Mouse (Mus musculus) forebrain, embryonic 16.5 days (tissue): ENCODE measurements at regions not wholly inside any gene's neighbourhood (a gene's known extent, or its start where the extent isn't known, plus 50 kb on each side); places are given as distances from the start of the nearest gene placed in this dataset.

Source experiments
- ATAC-seq: fragments of 200-750 bp; cut with Nextera tagmentation; 2 replicates; pipeline ENCODE4 v1.8.0; 2017; ENCODE audit warnings: mild to moderate bottlenecking, moderate library complexity
- H3K27ac ChIP-seq: fragments of 300-500 bp; sonication (generic); 2 replicates; pipeline ENCODE4 v1.5.1; 2014; ENCODE audit warnings: low read length, control low read depth
- H3K27me3 ChIP-seq: fragments of 300-500 bp; sonication (generic); replicated peaks from 2 replicates; pipeline ENCODE4 v1.6.1; 2014; ENCODE audit warnings: low read length; ENCODE audit not compliant: control insufficient read depth, insufficient read depth
- H3K36me3 ChIP-seq: fragments of 300-500 bp; sonication (generic); 2 replicates; pipeline ENCODE4 v1.6.1; 2014; ENCODE audit not compliant: control insufficient read depth, insufficient read depth
- H3K4me1 ChIP-seq: fragments of 300-500 bp; sonication (generic); replicated peaks from 2 replicates; pipeline ENCODE4 v1.6.1; 2014; ENCODE audit warnings: low read length; ENCODE audit not compliant: control insufficient read depth, insufficient read depth
- H3K4me2 ChIP-seq: fragments of 300-500 bp; sonication (generic); 2 replicates; pipeline ENCODE4 v1.6.1; 2014; ENCODE audit warnings: mild to moderate bottlenecking, low read length, control low read depth
- H3K4me3 ChIP-seq: fragments of 300-500 bp; sonication (generic); replicated peaks from 2 replicates; pipeline ENCODE4 v1.5.1; 2014; ENCODE audit warnings: mild to moderate bottlenecking, low read length, control low read depth
- H3K9ac ChIP-seq: fragments of 300-500 bp; sonication (generic); replicated peaks from 2 replicates; pipeline ENCODE4 v1.6.1; 2014; ENCODE audit warnings: low read depth, low read length, control low read depth
- H3K9me3 ChIP-seq: fragments of 300-500 bp; sonication (generic); 2 replicates; pipeline ENCODE4 v1.6.1; 2016; ENCODE audit warnings: low read length; ENCODE audit not compliant: control insufficient read depth
- WGBS: fragments of 180-500 bp; shearing (Covaris S2); extraction: QIAGEN DNeasy Blood & Tissue Kit; methylation state at CpG from one replicate; pipeline ENCODE4 v1.1.7; 2014; 5-methylcytosine and 5-hydroxymethylcytosine counted together

DNA sequence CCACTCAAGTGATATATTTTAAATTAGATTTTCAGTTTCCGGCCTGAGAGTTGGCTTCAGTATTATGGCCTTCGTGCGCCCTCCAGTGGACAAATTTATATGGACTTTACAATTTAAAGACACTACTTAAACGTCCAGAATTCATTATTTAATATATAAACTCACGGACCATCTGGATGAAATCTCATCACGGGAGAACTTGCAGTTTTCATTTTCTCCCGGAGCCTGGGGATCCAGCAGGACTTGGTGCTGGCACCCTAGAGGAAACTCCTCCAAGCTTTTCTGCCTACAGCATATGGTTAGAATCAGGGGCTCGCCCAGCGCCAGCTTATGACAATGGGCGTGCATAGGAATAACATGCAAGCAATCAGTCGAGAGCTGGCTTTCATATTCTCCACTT lies 152.0 kb downstream of the Alx1 start:
- Histone ChIP-seq H3K4me2 (peak overlapping the region; percentile 19), H3K27ac (no peak overlapping the region), H3K36me3 (no peaks in the 10 kb centered on the region), H3K4me1 (no peaks in the 10 kb centered on the region), H3K9me3 (no peaks in the 10 kb centered on the region), H3K27me3 (no peaks in the 10 kb centered on the region), H3K9ac (no peak overlapping the region), H3K4me3 (no peak overlapping the region)
- 24% methylated on average over 11 of the region's 11 CpGs for WGBS
- ATAC-seq = peak; percentile 93

DNA sequence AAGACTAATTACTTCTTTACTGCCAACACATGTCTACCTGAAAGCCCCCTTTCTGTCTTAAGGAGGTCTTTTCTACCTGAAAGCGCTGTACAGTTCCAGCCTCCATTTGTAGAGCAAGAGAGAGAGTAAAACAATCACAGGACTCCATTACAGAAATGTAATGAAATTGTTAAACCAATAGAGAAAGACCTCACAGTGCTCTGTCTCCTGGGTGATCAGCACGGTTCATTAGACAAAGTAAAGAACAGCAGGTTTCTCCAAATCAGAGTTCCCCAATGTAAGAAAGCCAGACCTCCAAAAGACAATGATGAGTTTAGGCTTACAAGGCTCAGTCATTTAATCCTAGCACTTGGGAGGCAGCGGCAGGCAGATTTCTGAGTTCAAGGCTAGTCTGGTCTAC lies 153.1 kb downstream of the Alx1 start:
- Histone ChIP-seq H3K4me3 (no peak overlapping the region), H3K9ac (no peak overlapping the region), H3K36me3 (no peaks in the 10 kb centered on the region), H3K27me3 (no peaks in the 10 kb centered on the region), H3K4me2 (no peak overlapping the region), H3K27ac (no peak overlapping the region), H3K4me1 (no peaks in the 10 kb centered on the region), H3K9me3 (no peaks in the 10 kb centered on the region)
- WGBS = 23% methylated on average over 3 of the region's 3 CpGs
- no peak for ATAC-seq

DNA sequence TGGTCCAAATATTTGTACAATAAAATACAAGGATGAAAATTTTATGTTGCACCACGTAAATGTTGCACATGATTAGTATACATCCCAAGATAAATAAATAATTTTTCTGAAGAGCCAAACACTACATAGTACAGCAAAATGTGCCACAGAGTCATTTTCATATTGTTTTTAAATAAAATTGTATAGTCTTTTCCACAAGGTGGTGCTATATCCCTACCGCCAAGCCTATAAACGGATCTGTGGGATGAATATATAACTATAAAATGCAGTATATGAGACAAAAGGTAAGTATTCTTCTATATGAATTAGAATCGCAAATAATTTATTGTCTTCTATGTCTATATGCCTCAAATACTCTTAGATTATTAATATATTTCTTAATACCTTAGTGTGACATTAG lies 163.1 kb downstream of the Alx1 start:
- no peak overlapping the region for H3K9ac ChIP-seq
- ATAC-seq = peak; percentile 49; the same call in 1 of the 2 replicates
- no peak overlapping the region for H3K27ac ChIP-seq
- H3K4me1 ChIP-seq = peaks cover 3% of the 10 kb centered on the region; the same call in 1 of the 2 replicates
- no peaks in the 10 kb centered on the region for H3K9me3 ChIP-seq
- no peaks in the 10 kb centered on the region for H3K27me3 ChIP-seq
- H3K4me3 ChIP-seq = no peak overlapping the region
- no peak overlapping the region for H3K4me2 ChIP-seq
- WGBS = 32% methylated on average over 4 of the region's 4 CpGs
- no peaks in the 10 kb centered on the region for H3K36me3 ChIP-seq

DNA sequence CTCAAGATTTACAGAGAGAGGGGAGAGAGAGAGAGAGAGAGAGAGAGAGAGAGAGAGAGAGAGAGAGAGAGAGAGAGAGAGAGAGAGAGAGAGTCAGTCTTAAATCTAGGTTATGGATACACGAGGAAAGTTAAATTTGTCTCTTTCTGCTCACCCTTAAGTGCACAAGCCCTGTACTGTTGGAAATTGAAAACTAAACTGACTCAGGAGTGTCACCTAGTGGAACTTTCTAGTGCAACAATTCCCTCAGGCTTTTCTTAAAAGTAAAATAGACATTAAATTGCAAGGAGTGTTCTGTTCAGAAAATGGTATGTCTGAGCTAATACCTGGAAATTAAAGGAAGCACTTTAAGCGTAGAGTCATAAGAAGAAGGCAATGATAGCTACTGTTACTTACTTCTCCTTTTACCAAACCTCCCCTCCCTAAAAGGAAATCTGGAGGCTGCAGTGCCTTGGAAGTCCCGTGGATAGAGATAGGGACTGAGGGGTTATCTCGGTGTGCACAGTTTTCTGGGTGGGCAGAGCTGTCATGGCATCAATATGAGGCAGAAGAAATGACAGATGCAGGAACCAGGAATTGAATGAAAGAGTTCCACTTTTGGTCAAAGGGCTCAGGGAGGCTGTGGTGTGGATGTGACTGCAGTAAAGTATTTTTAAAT lies 193.3 kb downstream of the Alx1 start:
- H3K27me3 ChIP-seq = no peaks in the 10 kb centered on the region
- no peak overlapping the region for H3K4me3 ChIP-seq
- peak; percentile 52; the same call in 1 of the 2 replicates for ATAC-seq
- H3K36me3 ChIP-seq = no peaks in the 10 kb centered on the region
- H3K4me1 ChIP-seq = no peaks in the 10 kb centered on the region
- no peaks in the 10 kb centered on the region for H3K9me3 ChIP-seq
- no peak overlapping the region for H3K9ac ChIP-seq
- no peak overlapping the region for H3K4me2 ChIP-seq
- WGBS = 65% methylated on average over 4 of the region's 4 CpGs
- no peak overlapping the region for H3K27ac ChIP-seq

DNA sequence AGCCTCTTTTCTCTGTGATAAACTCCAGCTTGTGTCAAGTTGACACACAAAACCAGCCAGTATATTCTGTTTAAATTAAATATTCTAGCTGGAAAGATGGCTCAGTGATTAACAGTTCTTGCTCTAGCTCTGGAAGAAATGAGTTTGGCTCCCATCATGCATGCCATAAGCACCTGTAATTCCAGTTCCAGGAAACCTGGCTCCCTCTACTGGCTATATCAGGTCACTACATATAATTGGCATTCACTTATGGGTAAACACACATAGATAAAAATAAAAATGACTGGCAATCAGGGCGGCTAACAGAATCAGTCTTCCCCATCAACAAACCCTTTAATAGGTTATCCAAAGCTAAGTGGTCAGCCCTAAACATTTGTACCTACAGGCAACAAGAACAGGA lies 194.2 kb downstream of the Alx1 start:
- no peak for ATAC-seq
- no peaks in the 10 kb centered on the region for H3K27me3 ChIP-seq
- H3K9ac ChIP-seq = no peak overlapping the region
- no peak overlapping the region for H3K4me2 ChIP-seq
- H3K27ac ChIP-seq = no peak overlapping the region
- H3K4me3 ChIP-seq = no peak overlapping the region
- H3K9me3 ChIP-seq = no peaks in the 10 kb centered on the region
- no peaks in the 10 kb centered on the region for H3K36me3 ChIP-seq
- WGBS = 52% methylated on average over 1 of the region's 1 CpGs
- no peaks in the 10 kb centered on the region for H3K4me1 ChIP-seq

DNA sequence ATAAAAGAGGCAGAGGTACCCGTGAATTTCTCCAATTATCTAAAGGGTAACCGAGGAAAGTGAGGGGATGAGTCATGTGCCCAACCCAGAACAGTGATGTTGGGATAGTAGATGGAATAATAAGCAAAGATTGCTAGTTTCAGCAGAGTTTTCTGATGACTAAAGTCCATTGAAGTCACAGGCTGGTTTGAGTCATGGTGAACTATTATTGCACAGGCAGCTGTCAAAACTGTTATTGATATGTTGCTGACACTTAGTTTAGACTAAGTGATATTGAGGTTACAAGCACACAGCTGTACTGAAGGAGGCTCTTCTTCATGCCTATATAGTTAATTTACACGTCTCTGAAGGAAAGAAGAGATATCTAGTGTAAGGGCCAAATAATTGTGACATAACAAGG lies 200.4 kb downstream of the Alx1 start:
- WGBS = 72% methylated on average over 3 of the region's 3 CpGs

DNA sequence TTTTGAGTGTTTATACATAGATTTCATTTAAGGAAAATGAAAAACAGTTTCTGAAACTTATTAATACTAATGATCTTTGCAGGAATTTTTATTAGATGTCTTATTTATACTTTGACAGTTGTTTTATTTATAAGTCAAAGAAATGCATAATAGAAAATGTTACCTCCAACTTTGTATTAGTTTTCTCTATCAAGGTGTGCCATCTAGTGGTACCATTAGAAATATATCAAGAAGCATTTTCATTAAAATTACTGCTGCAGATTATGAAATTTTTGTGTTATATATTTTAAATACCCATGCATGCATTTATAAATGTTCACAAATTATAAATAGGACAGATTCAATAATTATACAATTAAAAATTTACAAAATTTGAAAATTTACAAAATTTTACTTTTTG lies 206.6 kb downstream of the Alx1 start:
- Histone ChIP-seq H3K27me3 (no peaks in the 10 kb centered on the region), H3K36me3 (no peaks in the 10 kb centered on the region), H3K4me1 (no peaks in the 10 kb centered on the region), H3K9ac (no peak overlapping the region), H3K9me3 (no peaks in the 10 kb centered on the region), H3K4me2 (no peak overlapping the region), H3K4me3 (no peak overlapping the region), H3K27ac (no peak overlapping the region)
- no peak for ATAC-seq

More for the DNA sequence above, 200.4 kb downstream of the Alx1 start:
- Histone ChIP-seq H3K27ac (no peak overlapping the region), H3K4me3 (no peak overlapping the region), H3K27me3 (no peaks in the 10 kb centered on the region), H3K36me3 (no peaks in the 10 kb centered on the region), H3K9ac (no peak overlapping the region), H3K4me2 (no peak overlapping the region), H3K9me3 (no peaks in the 10 kb centered on the region), H3K4me1 (no peaks in the 10 kb centered on the region)
- ATAC-seq = no peak

DNA sequence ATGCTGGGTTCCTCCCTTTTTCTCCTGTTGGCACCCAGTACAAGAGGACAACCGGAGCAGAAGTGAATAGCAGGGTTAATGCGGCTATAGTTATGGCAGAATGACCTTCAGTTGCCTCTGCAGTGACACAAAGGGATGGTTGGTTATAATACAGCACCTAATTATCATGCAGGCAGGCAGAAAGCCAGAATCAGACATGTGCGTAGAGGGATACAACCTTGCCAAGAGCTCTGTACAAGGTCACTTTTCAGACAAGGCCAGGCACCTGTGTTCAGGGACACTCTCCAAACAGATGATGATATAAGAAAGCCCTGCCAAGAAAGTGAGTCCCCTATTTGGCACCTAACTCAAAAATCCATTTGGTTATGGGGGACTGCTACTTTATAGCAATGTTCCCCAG lies 228.6 kb downstream of the Alx1 start:
- Histone ChIP-seq H3K36me3 (no peaks in the 10 kb centered on the region), H3K27me3 (no peaks in the 10 kb centered on the region), H3K4me1 (no peaks in the 10 kb centered on the region), H3K9me3 (no peaks in the 10 kb centered on the region), H3K9ac (no peak overlapping the region), H3K4me2 (no peak overlapping the region), H3K4me3 (no peak overlapping the region), H3K27ac (no peak overlapping the region)
- 80% methylated on average over 3 of the region's 3 CpGs for WGBS
- ATAC-seq = no peak

DNA sequence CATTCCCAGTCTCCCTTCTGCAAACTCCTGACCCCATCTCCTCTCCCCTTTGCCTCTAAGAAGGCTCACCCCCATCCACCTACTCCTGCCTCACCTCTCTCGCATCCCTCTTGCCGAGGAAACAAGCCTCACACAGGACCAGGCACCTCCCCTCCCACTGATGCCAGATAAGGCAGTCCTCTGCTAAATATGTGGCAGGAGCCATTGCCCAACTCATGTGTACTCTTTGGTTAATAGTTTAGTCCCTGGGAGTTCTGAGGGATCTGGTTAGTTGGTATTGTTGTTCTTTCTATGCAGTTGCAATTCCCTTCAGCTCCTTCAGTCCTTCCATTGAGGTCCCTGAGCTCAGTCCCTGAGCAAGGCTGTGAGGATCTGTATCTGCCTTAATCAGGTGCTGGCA lies 250.8 kb downstream of the Alx1 start:
- ATAC-seq = no peak
- no peak overlapping the region for H3K27ac ChIP-seq
- H3K4me3 ChIP-seq = no peak overlapping the region
- no peaks in the 10 kb centered on the region for H3K4me1 ChIP-seq
- no peak overlapping the region for H3K9ac ChIP-seq
- no peaks in the 10 kb centered on the region for H3K9me3 ChIP-seq
- no peaks in the 10 kb centered on the region for H3K27me3 ChIP-seq
- H3K36me3 ChIP-seq = no peaks in the 10 kb centered on the region
- WGBS = 76% methylated on average over 2 of the region's 2 CpGs
- no peak overlapping the region for H3K4me2 ChIP-seq

DNA sequence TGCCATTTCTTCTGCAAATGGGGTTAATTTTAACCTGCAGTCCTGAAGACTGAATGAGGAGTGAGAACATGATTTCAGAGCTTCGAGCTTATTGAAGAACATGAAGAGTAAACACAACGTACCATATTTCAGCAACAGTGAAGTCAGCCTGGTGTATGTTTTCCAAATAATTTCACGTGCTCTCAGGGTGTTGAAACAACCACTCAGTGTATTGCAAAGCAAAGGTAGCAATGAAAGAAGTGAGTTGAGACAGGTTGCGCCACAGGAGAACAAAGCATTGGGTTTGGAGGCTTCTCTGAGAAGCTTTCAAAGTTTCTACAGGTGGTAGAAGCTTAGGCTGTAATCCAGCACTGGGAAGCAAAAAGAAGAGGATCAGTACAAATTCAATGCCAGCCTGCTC lies 251.7 kb downstream of the Rassf9 start:
- no peak for ATAC-seq
- no peak overlapping the region for H3K4me2 ChIP-seq
- H3K9ac ChIP-seq = no peak overlapping the region
- no peak overlapping the region for H3K27ac ChIP-seq
- H3K27me3 ChIP-seq = no peaks in the 10 kb centered on the region
- H3K4me3 ChIP-seq = no peak overlapping the region
- H3K36me3 ChIP-seq = no peaks in the 10 kb centered on the region
- no peaks in the 10 kb centered on the region for H3K9me3 ChIP-seq
- no peaks in the 10 kb centered on the region for H3K4me1 ChIP-seq
- 81% methylated on average over 4 of the region's 4 CpGs for WGBS
